Mouse (Mus musculus) embryo, embryonic 9.5 days (tissue): ENCODE data around the gene Micu1.

Experiments used
- DNase-seq: peaks from one replicate; pipeline ENCODE4 v3.0.0-alpha.2; 2017; ENCODE audit errors: extremely low spot score

Micu1 gene

DNA sequence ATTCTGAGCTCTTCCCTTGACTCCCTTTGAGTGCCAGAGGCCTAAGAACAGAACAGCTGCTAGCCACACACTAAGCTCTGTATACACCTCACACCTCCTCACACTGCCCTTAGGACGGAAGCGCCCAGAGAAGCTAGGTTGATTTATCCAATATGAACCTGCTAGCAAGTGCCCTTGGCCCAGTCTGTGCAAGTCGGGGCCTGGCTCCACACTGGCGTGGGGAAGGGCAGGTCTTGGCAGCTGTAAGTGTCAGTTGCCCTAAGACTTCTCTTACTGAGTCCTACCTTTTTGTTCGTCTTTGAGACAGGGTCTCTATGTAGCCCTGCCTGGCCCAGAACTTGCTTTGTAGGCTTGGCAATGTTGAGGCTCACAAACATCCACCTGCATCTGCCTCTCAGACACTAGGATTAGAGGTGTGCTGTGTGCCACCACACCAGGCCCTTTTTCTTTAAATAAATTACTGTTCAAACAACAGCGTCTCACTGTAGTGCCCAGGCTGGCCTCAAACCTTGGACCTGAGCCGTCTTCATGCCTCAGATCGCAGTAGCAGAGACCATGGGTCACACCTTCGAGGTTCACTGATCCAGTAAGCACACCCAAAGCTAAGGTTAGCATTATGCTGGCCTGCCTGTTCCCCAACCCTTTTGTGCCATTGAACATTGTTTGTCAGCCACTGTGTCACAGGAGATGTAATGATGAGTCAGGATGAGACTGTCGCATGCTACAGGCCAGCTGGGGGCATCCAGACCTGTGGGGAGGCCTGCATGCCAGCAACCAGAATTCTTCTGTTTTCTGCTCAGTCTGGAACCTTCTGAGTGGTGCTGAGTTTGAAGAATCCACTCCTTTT lies 182.3 kb downstream of the Micu1 start:
- no peak for DNase-seq

DNA sequence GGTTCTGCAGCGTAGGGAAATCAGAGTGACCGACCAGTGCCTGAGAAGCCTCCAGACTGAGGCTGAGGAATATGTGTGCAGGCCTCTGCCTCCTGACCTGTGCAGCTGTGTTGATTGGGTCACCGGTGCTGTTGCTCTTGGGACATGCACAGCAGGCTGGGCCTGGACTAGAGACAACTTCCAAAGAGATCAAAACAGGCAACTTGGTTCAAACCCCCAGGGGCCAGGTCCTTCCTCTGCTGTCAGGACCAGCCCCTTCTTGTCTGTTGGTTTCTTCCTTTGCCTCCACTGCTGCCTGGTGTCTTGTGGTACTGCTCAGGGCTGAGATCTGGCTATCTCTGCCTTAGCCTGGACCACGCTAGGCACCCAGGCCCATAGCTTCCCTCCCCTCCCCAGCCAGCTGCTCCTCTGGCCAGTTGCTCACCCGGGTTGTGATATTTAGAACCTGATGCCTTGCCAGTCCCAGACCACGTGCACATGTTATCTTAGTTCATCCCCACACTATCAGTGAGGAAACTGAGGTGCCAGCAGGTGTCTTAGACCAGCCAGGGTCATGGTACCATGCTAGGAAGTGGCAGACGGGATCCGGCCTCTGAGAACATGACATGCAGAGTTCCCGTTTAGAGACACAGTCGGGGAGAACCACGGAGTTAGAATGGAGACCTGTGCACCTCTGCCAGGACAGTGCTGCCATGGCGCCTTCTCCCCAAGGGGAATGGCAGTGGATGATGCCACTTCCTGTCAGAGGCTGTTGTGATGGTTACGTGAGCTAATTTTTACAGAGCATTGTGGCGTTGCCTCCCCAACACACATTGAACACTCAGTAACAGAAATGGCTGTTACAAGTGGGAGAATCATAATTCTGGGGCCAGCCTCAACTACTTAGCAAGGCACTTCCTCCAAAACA lies 183.2 kb downstream of the Micu1 start:
- no peak for DNase-seq

GRCm38 (mm10) chr10:59886081-59886466 lies 183.8 kb downstream of the Micu1 start:
- no peak for DNase-seq

DNA sequence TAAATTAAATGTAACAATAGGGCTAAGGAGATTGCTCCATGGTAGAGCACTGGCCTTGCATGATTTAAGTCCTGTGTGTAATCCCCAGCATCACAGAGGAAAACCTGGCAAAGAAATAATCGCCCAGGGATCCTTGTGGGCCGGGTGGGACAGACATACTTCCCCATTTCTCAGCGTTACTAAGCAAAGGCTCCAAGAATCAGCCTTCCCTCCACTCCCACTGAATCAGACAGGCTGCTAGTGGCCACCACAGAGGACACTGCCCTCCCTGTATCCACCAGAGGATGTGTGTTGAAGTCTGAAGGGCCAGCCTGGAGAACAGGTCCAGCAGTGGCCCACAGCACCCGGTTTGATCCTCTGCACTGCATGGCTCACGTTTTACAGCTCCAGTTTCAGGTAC lies 185.2 kb downstream of the Micu1 start:
- DNase-seq, result no peak

GRCm38 (mm10) chr10:59889339-59889738 lies 187.1 kb downstream of the Micu1 start:
- no peak for DNase-seq

- DNase-seq, result no peak
Observed at GRCm38 (mm10) chr10:59889953-59890751, 187.9 kb downstream of the Micu1 start.

DNA sequence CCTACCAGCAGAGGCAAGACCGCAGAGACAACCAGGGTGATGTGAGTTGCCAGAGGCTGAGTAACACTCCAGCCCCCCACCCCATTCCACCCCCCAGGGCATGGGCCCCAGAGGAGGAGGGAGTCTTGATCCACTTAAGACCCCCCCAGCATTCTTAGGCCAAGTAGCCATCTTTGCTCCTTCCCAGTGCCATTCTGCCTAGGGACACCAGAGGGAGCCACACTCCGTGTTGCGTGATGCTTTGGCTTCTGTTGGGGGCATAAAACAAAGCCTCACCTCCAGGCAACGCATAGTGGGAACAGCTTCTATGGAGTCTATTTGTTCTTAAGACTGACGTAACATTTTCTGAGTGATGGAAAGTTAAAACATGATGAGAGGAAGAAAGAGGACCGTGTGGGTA lies 190.7 kb downstream of the Micu1 start:
- peak; percentile 63 for DNase-seq

DNA sequence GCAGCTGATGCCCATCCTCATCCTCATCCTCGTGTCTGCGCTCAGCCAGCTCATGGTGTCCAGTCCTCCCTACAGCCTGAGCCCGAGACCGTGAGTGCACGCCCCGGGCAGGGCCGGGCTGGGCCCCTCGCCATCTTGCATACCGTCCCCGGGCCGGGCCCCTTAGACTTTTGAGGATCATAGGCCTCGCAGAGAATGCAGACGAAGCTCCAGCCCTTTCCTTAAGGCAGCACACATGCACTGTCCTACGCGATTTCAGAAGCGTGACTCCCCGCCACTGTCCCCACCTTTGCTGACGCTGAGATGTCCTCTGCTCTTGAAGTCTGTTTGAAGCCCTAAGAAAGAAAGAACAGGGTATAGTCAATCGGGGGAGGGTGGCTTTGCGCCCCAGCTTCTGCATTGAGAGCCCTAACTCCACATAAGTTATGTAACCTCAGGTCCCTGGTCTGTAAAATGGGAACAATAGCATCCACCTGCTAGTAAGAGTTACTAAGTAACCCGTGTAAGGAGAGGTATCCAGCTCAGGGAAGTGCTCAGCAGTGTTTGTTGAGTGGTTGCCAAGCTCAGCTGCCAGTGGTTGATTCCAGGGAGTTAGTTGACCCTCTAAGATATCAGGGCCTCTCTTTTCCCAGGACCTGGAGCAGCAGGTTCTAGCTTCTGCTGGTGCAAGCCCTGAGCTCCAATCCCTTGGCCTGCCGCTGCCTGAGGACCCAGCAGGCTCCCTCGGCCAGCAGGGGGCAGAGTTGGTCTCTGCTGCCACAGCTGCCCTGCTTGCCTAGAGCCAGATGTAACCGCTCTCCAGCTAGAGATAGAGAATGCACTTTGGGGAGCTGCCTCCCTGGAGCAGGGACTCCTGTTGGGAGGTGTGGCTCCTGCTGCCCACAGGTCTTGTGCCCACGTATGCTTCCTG lies 192.2 kb downstream of the Micu1 start:
- DNase-seq, result peak; percentile 80

GRCm38 (mm10) chr10:59895460-59896186 lies 193.3 kb downstream of the Micu1 start:
- no peak for DNase-seq

DNA sequence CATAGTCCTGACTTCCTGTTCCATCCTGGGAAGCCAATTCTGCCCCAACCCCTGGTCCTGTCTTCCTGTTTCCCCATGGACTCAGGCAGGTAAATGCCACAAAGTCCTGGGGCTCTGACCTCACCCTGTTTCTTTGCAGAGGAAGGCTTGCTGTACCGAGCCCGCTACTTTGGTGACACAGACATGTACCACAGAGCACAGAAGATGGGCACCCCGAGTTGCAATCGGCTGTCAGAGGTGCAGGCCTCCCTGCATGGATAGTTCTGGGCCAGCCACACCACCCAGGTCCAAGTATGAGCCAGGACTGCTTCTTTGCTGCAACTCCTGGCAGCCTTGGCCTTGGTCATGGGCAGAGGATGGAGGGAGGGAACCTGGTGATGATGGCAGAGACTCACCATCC lies 193.9 kb downstream of the Micu1 start:
- no peak for DNase-seq

DNA sequence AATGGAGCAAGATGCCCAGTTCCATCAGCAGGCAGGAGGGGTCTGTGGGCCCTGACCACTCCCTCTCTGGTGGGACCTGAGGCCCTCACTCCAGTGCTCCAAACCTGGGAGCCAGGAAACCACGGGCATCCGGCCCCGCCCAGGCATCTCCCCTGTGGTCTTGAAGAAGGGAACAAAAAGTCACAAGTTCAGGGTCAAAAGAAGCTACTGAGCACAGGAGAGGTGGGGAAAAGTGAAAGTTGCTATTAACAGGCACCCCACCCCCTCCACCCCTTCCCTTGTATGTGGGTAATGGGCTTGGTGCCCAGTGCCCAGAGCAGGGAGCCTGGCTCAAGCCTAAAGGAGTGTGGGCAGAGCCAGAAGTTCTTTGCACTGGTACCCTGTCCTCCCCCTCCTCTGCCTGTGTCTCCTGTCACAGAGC lies 194.6 kb downstream of the Micu1 start:
- DNase-seq, result no peak

- DNase-seq, result peak; percentile 75
Observed at GRCm38 (mm10) chr10:59897511-59897910, 195.2 kb downstream of the Micu1 start.

GRCm38 (mm10) chr10:59898180-59898778 lies 196.0 kb downstream of the Micu1 start:
- DNase-seq, result no peak

- no peak for DNase-seq
Observed at GRCm38 (mm10) chr10:59898935-59899334, 196.7 kb downstream of the Micu1 start.

DNA sequence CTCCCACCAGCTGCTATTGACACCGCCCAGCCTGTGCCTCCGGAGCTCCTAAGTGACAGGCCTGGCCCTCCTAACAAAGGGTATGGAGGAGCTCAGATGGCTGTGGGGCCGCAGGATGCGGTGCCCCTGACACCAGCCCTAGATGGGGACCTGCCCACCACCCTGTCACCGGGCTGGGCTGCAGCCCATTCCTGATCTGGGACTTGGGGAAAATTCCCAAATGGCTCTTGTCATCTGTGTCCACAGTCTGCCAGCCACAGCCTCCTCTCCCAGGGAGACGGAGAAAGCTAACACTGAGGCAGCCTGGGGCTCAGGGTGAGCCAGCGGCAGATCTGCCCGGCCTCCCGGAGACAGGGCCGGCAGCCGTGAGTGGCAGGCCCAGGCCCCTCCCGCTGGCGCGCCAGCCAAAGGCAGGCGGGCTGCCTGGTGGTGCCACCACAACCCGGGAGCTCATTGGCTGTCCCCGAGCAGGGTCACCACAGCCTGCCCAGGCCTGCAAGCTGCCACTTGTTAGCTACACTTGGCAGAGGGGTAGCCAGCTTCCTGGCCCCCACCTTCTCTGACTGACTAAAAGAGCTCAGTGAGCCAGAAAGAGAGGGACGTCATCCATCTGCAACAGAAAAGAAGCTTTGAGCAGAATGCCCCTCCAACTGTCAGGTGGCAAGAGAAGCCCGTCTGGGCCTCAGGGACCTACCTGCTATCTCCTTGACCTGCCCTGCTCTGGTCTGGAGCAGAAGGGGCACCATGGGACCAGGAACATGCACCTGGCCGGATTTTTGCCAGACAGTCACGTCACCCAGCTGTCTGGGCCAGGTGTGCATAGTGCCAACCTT lies 197.3 kb downstream of the Micu1 start:
- DNase-seq, result peak; percentile 85

DNA sequence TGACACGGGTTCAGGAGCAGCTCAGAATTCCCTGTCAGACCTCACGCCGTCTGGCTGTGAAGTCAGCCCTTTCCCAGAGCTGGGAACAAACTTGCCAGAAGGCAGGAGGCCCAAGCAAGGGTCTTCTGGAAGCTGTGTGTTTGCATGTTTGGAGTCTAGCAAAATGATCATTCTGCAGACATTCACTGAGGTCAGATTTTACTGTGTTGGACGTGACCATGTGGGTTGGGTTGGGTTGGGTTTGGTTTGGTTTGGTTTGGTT lies 197.8 kb downstream of the Micu1 start:
- no peak for DNase-seq

DNA sequence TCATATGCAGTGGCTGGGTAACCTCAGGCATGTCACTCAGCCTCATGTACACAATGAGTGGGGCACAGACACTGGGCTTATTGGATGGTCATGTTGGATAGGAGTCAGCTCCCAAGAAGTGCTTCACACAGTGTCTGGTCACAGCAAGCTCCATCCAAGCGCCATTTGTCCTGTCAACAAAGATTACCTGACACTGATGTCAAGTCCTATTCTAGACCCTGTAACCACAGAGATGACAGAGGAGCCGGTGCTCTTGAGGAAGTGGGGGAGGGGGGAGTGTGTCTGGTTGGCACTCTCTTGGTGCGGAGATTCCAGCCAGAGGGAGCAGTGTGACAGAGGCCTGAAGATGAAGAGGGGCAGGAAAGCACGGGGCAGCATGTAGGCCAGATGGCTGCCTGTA lies 198.7 kb downstream of the Micu1 start:
- DNase-seq, result no peak

- no peak for DNase-seq
Observed at GRCm38 (mm10) chr10:59901463-59901862, 199.2 kb downstream of the Micu1 start.

DNA sequence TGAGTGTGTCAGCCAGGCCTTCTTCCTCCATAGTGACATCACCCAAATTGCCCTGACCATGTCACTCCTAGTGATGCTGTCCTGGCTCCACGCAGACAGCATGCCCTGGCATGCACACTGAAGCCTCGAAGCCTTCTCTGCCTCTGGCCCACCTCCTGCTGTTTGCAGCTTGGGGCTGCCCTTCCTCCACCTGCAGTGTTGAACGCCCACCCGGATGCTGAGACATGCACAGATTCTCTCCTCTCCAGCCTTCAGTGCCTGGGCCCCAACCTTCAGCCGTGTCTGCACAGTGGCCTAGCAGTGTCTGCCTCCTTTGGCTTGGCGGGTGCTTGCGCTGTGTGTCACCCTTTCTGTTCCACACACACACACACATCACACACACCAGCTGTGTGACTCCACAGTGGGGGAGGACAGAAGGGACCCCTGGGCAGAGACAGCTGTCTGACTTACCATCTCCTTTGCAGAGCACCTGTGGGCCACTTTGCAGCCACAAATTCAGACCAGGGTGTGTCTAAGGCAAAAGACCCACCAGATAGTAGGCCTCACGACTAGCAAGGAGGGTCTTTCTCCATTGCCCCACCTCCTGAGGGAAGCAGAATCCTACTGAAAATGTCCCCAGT lies 199.8 kb downstream of the Micu1 start:
- no peak for DNase-seq
